Mouse (Mus musculus) CH12.LX (cell line): ENCODE data around the gene Sorbs2. TPM values are rescaled to one million over a fixed set of nuclear protein-coding genes. Genes with fewer than 3 reads are reported as not detected.

Experiments used
- DNase-seq: peaks from one replicate; pipeline ENCODE4 v3.0.0-alpha.2; 2013; ENCODE audit errors: extremely low read depth
- H3K27ac ChIP-seq: 2 replicates; pipeline ENCODE4 v1.5.1; 2012; ENCODE audit warnings: low read depth, mild to moderate bottlenecking, control low read depth, moderate library complexity; ENCODE audit not compliant: insufficient read depth
- H3K27me3 ChIP-seq: replicated peaks from 2 replicates; pipeline ENCODE3; 2012; ENCODE audit warnings: inconsistent platforms
- H3K36me3 ChIP-seq, 2 experiments: replicated peaks in 1 of 2; 2 replicates each; pipeline versions ENCODE3 to v1.6.1; 2012; ENCODE audit warnings: inconsistent platforms in 1 of 2, low read length in 1 of 2, mild to moderate bottlenecking in 1 of 2, mixed read lengths in 1 of 2, moderate library complexity in 1 of 2; ENCODE audit not compliant: control insufficient read depth in 1 of 2, insufficient read depth in 1 of 2
- H3K4me1 ChIP-seq, 2 experiments: 2 replicates each; pipeline ENCODE4 v1.6.1; 2012; ENCODE audit warnings: inconsistent platforms in 1 of 2, moderate library complexity in 1 of 2; ENCODE audit not compliant: insufficient read depth in 2 of 2, control insufficient read depth in 1 of 2
- H3K4me2 ChIP-seq: 2 replicates; pipeline ENCODE4 v1.6.1; 2012; ENCODE audit warnings: low read depth, mild to moderate bottlenecking, control low read depth; ENCODE audit not compliant: poor library complexity, insufficient read depth, severe bottlenecking
- H3K4me3 ChIP-seq, 3 experiments: fragments of 150-350 bp in 1 of 3; sonication (generic) in 1 of 3; replicated peaks in 1 of 3; 2 replicates each; pipeline versions ENCODE3 to v1.5.1; 2011 to 2012; ENCODE audit warnings: low read depth in 2 of 3, low read length in 2 of 3, mild to moderate bottlenecking in 2 of 3, moderate library complexity in 2 of 3, control low read depth in 1 of 3, improper control_type of control experiment in 1 of 3, inconsistent platforms in 1 of 3, mixed read lengths in 1 of 3; ENCODE audit not compliant: poor library complexity in 1 of 3
- H3K79me2 ChIP-seq: replicated peaks from 2 replicates; pipeline ENCODE4 v1.6.1; 2012; ENCODE audit warnings: mild to moderate bottlenecking, moderate library complexity; ENCODE audit not compliant: control insufficient read depth, poor library complexity, insufficient read depth, severe bottlenecking; ENCODE audit errors: extremely low read depth
- H3K9ac ChIP-seq: 2 replicates; pipeline ENCODE4 v1.6.1; 2012; ENCODE audit warnings: low read depth, mild to moderate bottlenecking, control low read depth, moderate library complexity; ENCODE audit not compliant: insufficient read depth
- H3K9me3 ChIP-seq: replicated peaks from 2 replicates; pipeline ENCODE3; 2012; ENCODE audit warnings: low read length, inconsistent platforms, mixed read lengths
- BHLHE40 ChIP-seq: IDR thresholded peaks from 2 replicates; pipeline ENCODE4 v1.6.1; 2011; ENCODE audit warnings: mild to moderate bottlenecking, low read depth, low read length, improper control_type of control experiment
- CHD1 ChIP-seq: IDR thresholded peaks from 2 replicates; pipeline ENCODE4 v1.6.1; 2012; ENCODE audit warnings: low read depth, low read length, improper control_type of control experiment, inconsistent platforms
- CHD2 ChIP-seq: IDR thresholded peaks from 2 replicates; pipeline ENCODE4 v1.6.1; 2011; ENCODE audit warnings: low read length, improper control_type of control experiment
- CTCF ChIP-seq, 2 experiments: IDR thresholded peaks in 1 of 2; conservative IDR thresholded peaks in 1 of 2; 2 replicates each; pipeline ENCODE4 v1.5.1; 2011 to 2012; ENCODE audit warnings: low read depth in 2 of 2, low read length in 2 of 2, improper control_type of control experiment in 1 of 2, inconsistent platforms in 1 of 2, mild to moderate bottlenecking in 1 of 2, moderate library complexity in 1 of 2
- E2F4 ChIP-seq: IDR thresholded peaks from 2 replicates; pipeline ENCODE4 v1.6.1; 2011; ENCODE audit warnings: low read depth, low read length, improper control_type of control experiment; ENCODE audit not compliant: insufficient replicate concordance
- ETS1 ChIP-seq: conservative IDR thresholded peaks from 2 replicates; pipeline ENCODE4 v1.6.1; 2012; ENCODE audit warnings: low read depth, mild to moderate bottlenecking, inconsistent platforms, low read length, improper control_type of control experiment, moderate library complexity
- GABPA ChIP-seq: IDR thresholded peaks from 2 replicates; pipeline ENCODE4 v1.6.1; 2012; ENCODE audit warnings: low read depth, low read length, improper control_type of control experiment, inconsistent platforms; ENCODE audit not compliant: insufficient replicate concordance
- HCFC1 ChIP-seq: IDR thresholded peaks from 2 replicates; pipeline ENCODE4 v1.6.1; 2012; ENCODE audit warnings: low read depth, mild to moderate bottlenecking, inconsistent platforms, low read length, improper control_type of control experiment
- JUN ChIP-seq: IDR thresholded peaks from 2 replicates; pipeline ENCODE4 v1.6.1; 2011; ENCODE audit warnings: low read depth, mild to moderate bottlenecking, low read length, improper control_type of control experiment, moderate library complexity; ENCODE audit not compliant: insufficient read depth
- MAFK ChIP-seq: IDR thresholded peaks from 2 replicates; pipeline ENCODE4 v1.6.1; 2011; ENCODE audit warnings: low read length, improper control_type of control experiment; ENCODE audit not compliant: insufficient replicate concordance
- MAX ChIP-seq: IDR thresholded peaks from 2 replicates; pipeline ENCODE4 v1.6.1; 2011; ENCODE audit warnings: low read length, improper control_type of control experiment
- MXI1 ChIP-seq: IDR thresholded peaks from 2 replicates; pipeline ENCODE4 v1.6.1; 2011; ENCODE audit warnings: mild to moderate bottlenecking, low read depth, low read length, improper control_type of control experiment
- NELFE ChIP-seq: IDR thresholded peaks from 2 replicates; pipeline ENCODE4 v1.6.1; 2011; ENCODE audit warnings: low read depth, low read length, improper control_type of control experiment
- RCOR1 ChIP-seq: conservative IDR thresholded peaks from 2 replicates; pipeline ENCODE4 v1.6.1; 2012; ENCODE audit warnings: low read depth, mild to moderate bottlenecking, inconsistent platforms, low read length, improper control_type of control experiment
- SIN3A ChIP-seq: IDR thresholded peaks from 2 replicates; pipeline ENCODE4 v1.6.1; 2012; ENCODE audit warnings: low read length, improper control_type of control experiment, inconsistent platforms
- SMC3 ChIP-seq: IDR thresholded peaks from 2 replicates; pipeline ENCODE4 v1.6.1; 2011; ENCODE audit warnings: low read depth, low read length, improper control_type of control experiment
- TCF12 ChIP-seq: IDR thresholded peaks from 2 replicates; pipeline ENCODE4 v1.6.1; 2014; ENCODE audit warnings: low read depth, mild to moderate bottlenecking, inconsistent platforms, low read length, improper control_type of control experiment
- UBTF ChIP-seq: IDR thresholded peaks from 2 replicates; pipeline ENCODE4 v1.6.1; 2012; ENCODE audit warnings: low read depth, mild to moderate bottlenecking, inconsistent platforms, low read length, improper control_type of control experiment, moderate library complexity
- USF2 ChIP-seq: conservative IDR thresholded peaks from 2 replicates; pipeline ENCODE4 v1.6.1; 2011; ENCODE audit warnings: low read depth, low read length, improper control_type of control experiment
- ZC3H11A ChIP-seq: IDR thresholded peaks from 2 replicates; pipeline ENCODE4 v1.6.1; 2012; ENCODE audit warnings: low read depth, mild to moderate bottlenecking, inconsistent platforms, low read length, improper control_type of control experiment
- ZKSCAN1 ChIP-seq: IDR thresholded peaks from 2 replicates; pipeline ENCODE4 v1.6.1; 2012; ENCODE audit warnings: low read depth, inconsistent platforms, low read length, improper control_type of control experiment, borderline replicate concordance
- ZNF384 ChIP-seq: IDR thresholded peaks from 2 replicates; pipeline ENCODE4 v1.6.1; 2012; ENCODE audit warnings: low read depth, low read length, improper control_type of control experiment, inconsistent platforms
- dilution Hi-C: fragments of 300-500 bp; cut with MboI; formaldehyde crosslinking; loops from 2 replicates; pipeline ENCODE4 v1.14.3; 2020; ENCODE audit warnings: low sequenced_read_pairs; ENCODE audit not compliant: extremely low pct_unique_long_range_greater_than_20kb, extremely low pct_ligation_motif_present
- in situ Hi-C: fragments of 300-500 bp; cut with MboI; formaldehyde crosslinking; loops from 3 replicates; pipeline ENCODE4 v1.14.3; 2019; ENCODE audit warnings: low sequenced_read_pairs, low pct_ligation_motif_present, low pct_unique_long_range_greater_than_20kb, mixed read lengths
- polyA plus RNA-seq: library from polyadenylated mRNA; unstranded; fragments of >175 nt; gene quantifications from 2 replicates; pipeline ENCODE4 v1.2.1, GENCODE M21; 2012; ENCODE audit warnings: low read depth; ENCODE audit not compliant: insufficient read length
- total RNA-seq, 2 experiments: library from RNA; depleted of rRNA; stranded (reverse); fragments of 300-350 nt in 1 of 2; fragments of >200 nt in 1 of 2; gene quantifications; 2 replicates each; pipeline ENCODE4 v1.2.3; 2012 to 2014

Gene Sorbs2
- total and polyA plus RNA-seq, 3 experiments: not detected

- in situ Hi-C loops (no loop called here), dilution Hi-C loops (no loop called here)
- H3K4me1 ChIP-seq: no peaks in the 10 kb centered on the region
- DNase-seq: no peak
- H3K27me3 ChIP-seq: no peaks in the 10 kb centered on the region
- no peak overlapping the region for H3K4me3 ChIP-seq
- H3K36me3 ChIP-seq: no peaks in the 10 kb centered on the region
- H3K27ac ChIP-seq: no peak overlapping the region
- H3K4me2 ChIP-seq: no peak overlapping the region
- no peaks in the 10 kb centered on the region for H3K9me3 ChIP-seq
- TF ChIP-seq ETS1 (no peak), RCOR1 (no peak), BHLHE40 (no peak), MXI1 (no peak), USF2 (no peak), UBTF (no peak), MAFK (no peak)
- TF ChIP-seq, all 38 proteins: peak for 0
- Histone ChIP-seq H3K79me2 (no peaks in the 10 kb centered on the region), H3K9ac (no peak overlapping the region)
Observed at GRCm38 (mm10) chr8:45761053-45761452, 253.5 kb downstream of the Sorbs2 start.

- H3K4me3 ChIP-seq: no peak overlapping the region
- no peaks in the 10 kb centered on the region for H3K9me3 ChIP-seq
- H3K27me3 ChIP-seq: no peaks in the 10 kb centered on the region
- no peak for TF ChIP-seq ZC3H11A
- no peak for TF ChIP-seq TCF12
- no peak for TF ChIP-seq ZNF384
- no peak for TF ChIP-seq CHD1
- no peak for TF ChIP-seq MAX
- TF ChIP-seq ZKSCAN1: no peak
- TF ChIP-seq ETS1: no peak
- TF ChIP-seq USF2: no peak
- no peak for TF ChIP-seq CHD2
- TF ChIP-seq SIN3A: no peak
- TF ChIP-seq CTCF (conservative IDR thresholded peaks at IDR 0.05 in 1 of 2, IDR thresholded peaks at IDR 0.05 in 1 of 2; ENCODE audit: low read depth in 2 of 2, low read length in 2 of 2): no peak
- no peak for TF ChIP-seq NELFE
- TF ChIP-seq HCFC1: no peak
- TF ChIP-seq GABPA: no peak
- no peak for TF ChIP-seq JUN
- TF ChIP-seq SMC3: no peak
- TF ChIP-seq E2F4: no peak
- no peak for DNase-seq
- no peaks in the 10 kb centered on the region for H3K36me3 ChIP-seq
- no peak overlapping the region for H3K9ac ChIP-seq
- H3K4me1 ChIP-seq: no peaks in the 10 kb centered on the region
- dilution Hi-C loops: no loop called here
- no peak overlapping the region for H3K27ac ChIP-seq
- no peak overlapping the region for H3K4me2 ChIP-seq
- H3K79me2 ChIP-seq: no peaks in the 10 kb centered on the region
- in situ Hi-C loops: no loop called here
Observed at GRCm38 (mm10) chr8:45762982-45763689, 255.5 kb downstream of the Sorbs2 start.
